Mouse (Mus musculus): ENCODE data around the gene Plch1.

- TF ChIP-seq POLR2A (IDR thresholded peaks at IDR 0.05; ENCODE audit: borderline replicate concordance, extremely low read depth, low read depth, low read length) (no peak), CTCF (IDR thresholded peaks at IDR 0.05; ENCODE audit: insufficient read depth, low read length) (no peak)
Measured at GRCm38 (mm10) chr3:63805496-63805895, 93.8 kb downstream of the Plch1 start.

Measured in lung, adult 2 months (tissue).